23 mouse cellular contexts compared by ENCODE assay signal in genomic region chr13:104620423-104620822, GRCm38 (mm10).
A peak's percentile ranks its signal among the peaks of the same experiment; 100 is the strongest.
DNase-seq lines count a peak whose midpoint lies in the region; ATAC-seq and TF ChIP-seq lines count a peak whose summit lies in the region.
"Had no signal": no experiment of that assay in that cellular context is flagged by ENCODE, and none has a peak within 500 bp of the region (broad histone marks: within the 10 kb centered on the region; RNA-seq: fewer than 3 reads in every experiment).

No protein-coding gene starts in this region.

- no peak for DNase-seq in lung, postnatal 14 days
- DNase-seq in CD4-positive helper T cell, adult 2 months (ENCODE audit: low read depth, low spot score) = peak; percentile 43
- DNase-seq in MEL (ENCODE audit: low read depth, low spot score) = peak; percentile 21
- no peak for DNase-seq in layer of hippocampus, adult 9-11 months
- no peak for DNase-seq in thymus, adult 18-20 months
- DNase-seq: adrenal gland, adult 2 months; adrenal gland, postnatal 25 days; cerebellum, adult 18-20 months; cerebellum, adult 9-11 months; cerebellum, postnatal 36 days; gastrocnemius, postnatal 10 days; heart, adult 2 months had no signal

- H3K27ac ChIP-seq in lung, embryonic 15.5 days = peak overlapping the region; percentile 48; the same call in 1 of the 2 replicates
- no peak overlapping the region for H3K27ac ChIP-seq in MEL (ENCODE audit: control insufficient read depth, low read depth, low read length)
- H3K27ac ChIP-seq in intestine, embryonic 16.5 days (ENCODE audit: low read length) = no peak overlapping the region
- H3K27ac ChIP-seq: embryonic facial prominence, embryonic 13.5 days; forebrain, embryonic 12.5 days; heart, adult 2 months; hindbrain, embryonic 10.5 days; hindbrain, embryonic 14.5 days had no signal

- TF ChIP-seq EP300 in MEL (IDR thresholded peaks at IDR 0.05; ENCODE audit: low read depth in 1 of 2, low read length in 2 of 2) = no peak

- H3K4me1 ChIP-seq in lung, embryonic 15.5 days = peaks cover 15% of the 10 kb centered on the region
- no peaks in the 10 kb centered on the region; a peak in 1 of 4 replicates for H3K4me1 ChIP-seq in MEL (ENCODE audit: control insufficient read depth in 1 of 2, insufficient read depth in 2 of 2, low read length in 2 of 2)
- no peaks in the 10 kb centered on the region for H3K4me1 ChIP-seq in intestine, embryonic 16.5 days (ENCODE audit: control insufficient read depth, insufficient read depth, low read length)
- H3K4me1 ChIP-seq: heart, embryonic 12.5 days had no signal

- TF ChIP-seq POLR2A in MEL (IDR thresholded peaks at IDR 0.05; ENCODE audit: control insufficient read depth in 1 of 2, insufficient read depth in 1 of 2, low read depth in 1 of 2, low read length in 2 of 2, poor library complexity in 1 of 2) = no peak

- H3K4me3 ChIP-seq in lung, embryonic 15.5 days = no peak overlapping the region
- no peak overlapping the region for H3K4me3 ChIP-seq in MEL (ENCODE audit: control insufficient read depth in 1 of 2, insufficient read depth in 1 of 2, low read depth in 2 of 2, low read length in 2 of 2)
- no peak overlapping the region for H3K4me3 ChIP-seq in intestine, embryonic 16.5 days (ENCODE audit: low read length)
- H3K4me3 ChIP-seq: embryonic facial prominence, embryonic 13.5 days; forebrain, embryonic 12.5 days; heart, adult 2 months; heart, embryonic 12.5 days; hindbrain, embryonic 10.5 days had no signal

- no peak overlapping the region for H3K9ac ChIP-seq in lung, embryonic 15.5 days
- H3K9ac ChIP-seq in MEL (ENCODE audit: control insufficient read depth, low read depth, low read length, poor library complexity, severe bottlenecking) = no peak overlapping the region
- H3K9ac ChIP-seq in intestine, embryonic 16.5 days (ENCODE audit: low read depth, low read length) = no peak overlapping the region
- H3K9ac ChIP-seq: embryonic facial prominence, embryonic 13.5 days; forebrain, embryonic 12.5 days; heart, embryonic 12.5 days; hindbrain, embryonic 14.5 days had no signal

- H3K4me2 ChIP-seq in lung, embryonic 15.5 days = no peak overlapping the region
- H3K4me2 ChIP-seq in intestine, embryonic 16.5 days (ENCODE audit: low read depth, low read length) = no peak overlapping the region
- H3K4me2 ChIP-seq: embryonic facial prominence, embryonic 13.5 days; forebrain, embryonic 12.5 days; heart, embryonic 12.5 days; hindbrain, embryonic 14.5 days had no signal

- no peak for TF ChIP-seq RAD21 in MEL (IDR thresholded peaks at IDR 0.05; ENCODE audit: low read depth, low read length)

- 48% methylated on average over 2 of the region's 2 CpGs for whole genome bisulfite sequencing in lung, embryonic 15.5 days
- 50% methylated on average over 2 of the region's 2 CpGs for WGBS in intestine, embryonic 16.5 days

- H3K27me3 ChIP-seq in lung, embryonic 15.5 days = no peaks in the 10 kb centered on the region
- no peaks in the 10 kb centered on the region for H3K27me3 ChIP-seq in MEL (ENCODE audit: control insufficient read depth in 1 of 2, insufficient read depth in 2 of 2, low read length in 2 of 2)
- no peaks in the 10 kb centered on the region for H3K27me3 ChIP-seq in intestine, embryonic 16.5 days (replicated peaks; ENCODE audit: control insufficient read depth, insufficient read depth, low read length)
- H3K27me3 ChIP-seq: embryonic facial prominence, embryonic 13.5 days; forebrain, embryonic 12.5 days; heart, embryonic 12.5 days; Patski had no signal

- H3K79me2 ChIP-seq in MEL (ENCODE audit: control insufficient read depth, insufficient read depth, low read length, poor library complexity) = no peaks in the 10 kb centered on the region

- no peaks in the 10 kb centered on the region for H3K9me3 ChIP-seq in lung, embryonic 15.5 days
- no peaks in the 10 kb centered on the region for H3K9me3 ChIP-seq in MEL (replicated peaks; ENCODE audit: insufficient read depth, low read length)
- H3K9me3 ChIP-seq in intestine, embryonic 16.5 days (ENCODE audit: control insufficient read depth, low read length) = no peaks in the 10 kb centered on the region
- H3K9me3 ChIP-seq: embryonic facial prominence, embryonic 13.5 days; forebrain, embryonic 12.5 days; G1E; heart, embryonic 12.5 days; hindbrain, embryonic 10.5 days had no signal

- no peaks in the 10 kb centered on the region for H3K36me3 ChIP-seq in lung, embryonic 15.5 days
- no peaks in the 10 kb centered on the region for H3K36me3 ChIP-seq in MEL (ENCODE audit: control insufficient read depth in 1 of 2, insufficient read depth in 2 of 2, low read length in 2 of 2)
- no peaks in the 10 kb centered on the region for H3K36me3 ChIP-seq in intestine, embryonic 16.5 days (ENCODE audit: control insufficient read depth, insufficient read depth, low read length)
- H3K36me3 ChIP-seq: embryonic facial prominence, embryonic 13.5 days; forebrain, embryonic 12.5 days; heart, embryonic 12.5 days; hindbrain, embryonic 10.5 days had no signal

- no peak for TF ChIP-seq CTCF in MEL (IDR thresholded peaks at IDR 0.05 in 2 of 3, conservative IDR thresholded peaks at IDR 0.05 in 1 of 3; ENCODE audit: control insufficient read depth in 1 of 3, insufficient read depth in 1 of 3, low read depth in 2 of 3, low read length in 3 of 3, poor library complexity in 1 of 3, severe bottlenecking in 1 of 3)

- ATAC-seq in lung, embryonic 15.5 days (ENCODE audit: borderline replicate concordance, extremely low read depth, low FRiP score, low TSS enrichment) = peak; percentile 44; the same call in 1 of the 2 replicates
- peak; percentile 44; the same call in 1 of the 2 replicates for ATAC-seq in intestine, embryonic 16.5 days
- ATAC-seq in megakaryocyte progenitor cell, adult 5-6 weeks (replicated peaks; ENCODE audit: poor library complexity) = no peak
- ATAC-seq: forebrain, embryonic 16.5 days; Patski had no signal

TF ChIP-seq in MEL, 35 proteins besides CTCF, POLR2A, EP300 and RAD21:
- TF ChIP-seq POLR2AphosphoS5 (IDR thresholded peaks at IDR 0.05; ENCODE audit: borderline replicate concordance, low read depth, low read length) (no peak), MEF2A (IDR thresholded peaks at IDR 0.05; ENCODE audit: extremely low read depth, insufficient replicate concordance, low read depth, low read length, poor library complexity, severe bottlenecking) (no peak), ETS1 (IDR thresholded peaks at IDR 0.05; ENCODE audit: low read depth, low read length) (no peak)
TF ChIP-seq in MEL: peak in this region for 0.

Comparison
In these comparisons a context has a peak if more than half of its experiments do, and no peak if none do; other contexts are left out.
1. DNase-seq: peak in CD4-positive helper T cell, adult 2 months (single experiment) and MEL (single experiment); none in lung, postnatal 14 days (single experiment), layer of hippocampus, adult 9-11 months (single experiment) and thymus, adult 18-20 months (0 of 2).